Mouse (Mus musculus): Measurements from ENCODE around the gene Dglucy.

GRCm38 (mm10) chr12:100775291-100775690 is 3.6 kb upstream of the Dglucy start:
- TF ChIP-seq CTCF (IDR thresholded peaks at IDR 0.05; ENCODE audit: low read depth, low read length) (no peak), TAL1 (conservative IDR thresholded peaks at IDR 0.05; ENCODE audit: low read depth, low read length) (no peak), GATA1 (IDR thresholded peaks at IDR 0.05; ENCODE audit: borderline replicate concordance, low read length) (no peak), POLR2AphosphoS5 (IDR thresholded peaks at IDR 0.05; ENCODE audit: insufficient replicate concordance, low read depth, low read length) (no peak), GATA2 (IDR thresholded peaks at IDR 0.05; ENCODE audit: borderline replicate concordance, low read depth, low read length) (no peak)
